Mouse (Mus musculus) heart, adult 2 months (tissue): ENCODE measurements around the gene Odf3l1. TPM values are rescaled to one million over a fixed set of nuclear protein-coding genes. Genes with fewer than 3 reads are reported as not detected.

Experiments used
- DNase-seq, 2 experiments: peaks; one replicate each; pipeline ENCODE4 v3.0.0; 2021
- H3K27ac ChIP-seq: fragments of 200-600 bp; 2 replicates; pipeline ENCODE4 v1.8.1; 2022
- H3K27me3 ChIP-seq: fragments of 200-500 bp; 2 replicates; pipeline ENCODE4 v1.6.1; 2012; ENCODE audit warnings: mild to moderate bottlenecking, low read length, inconsistent platforms, mixed read lengths; ENCODE audit not compliant: control insufficient read depth, insufficient read depth
- H3K36me3 ChIP-seq: fragments of 200-500 bp; 2 replicates; pipeline ENCODE4 v1.6.1; 2012; ENCODE audit warnings: low read length, inconsistent platforms; ENCODE audit not compliant: control insufficient read depth, insufficient read depth
- H3K4me1 ChIP-seq: fragments of 200-500 bp; 2 replicates; pipeline ENCODE4 v1.6.1; 2011; ENCODE audit warnings: low read length; ENCODE audit not compliant: control insufficient read depth, insufficient read depth
- H3K4me3 ChIP-seq: fragments of 200-600 bp; 2 replicates; pipeline ENCODE4 v1.8.1; 2022
- H3K79me2 ChIP-seq: fragments of 200-500 bp; replicated peaks from 2 replicates; pipeline ENCODE4 v1.6.1; 2012; ENCODE audit warnings: mild to moderate bottlenecking, inconsistent platforms, low read length, moderate library complexity, mixed read lengths; ENCODE audit not compliant: control insufficient read depth, insufficient read depth
- H3K9ac ChIP-seq: fragments of 200-500 bp; 2 replicates; pipeline ENCODE4 v1.6.1; 2012; ENCODE audit warnings: low read depth, mild to moderate bottlenecking, control low read depth, inconsistent platforms, low read length, mixed read lengths
- CTCF ChIP-seq: fragments of 200-600 bp; IDR thresholded peaks from 2 replicates; pipeline ENCODE4 v1.8.1; 2022; ENCODE audit warnings: antibody characterized with exemption, mild to moderate bottlenecking, moderate library complexity
- EP300 ChIP-seq: fragments of 200-500 bp; IDR thresholded peaks from 2 replicates; pipeline ENCODE4 v1.6.1; 2011; ENCODE audit warnings: low read depth, low read length, control low read depth; ENCODE audit not compliant: insufficient read depth
- POLR2A ChIP-seq: fragments of 200-500 bp; IDR thresholded peaks from 2 replicates; pipeline ENCODE4 v1.6.1; 2011; ENCODE audit warnings: mild to moderate bottlenecking, low read depth, low read length, control low read depth; ENCODE audit not compliant: insufficient read depth
- WGBS: fragments of 180-500 bp; shearing (Covaris S2); methylation state at CpG from one replicate; pipeline ENCODE4 v1.1.7; 2018; 5-methylcytosine and 5-hydroxymethylcytosine counted together
- intact Hi-C: fragments of 180-260 bp; cut with DNase I; formaldehyde crosslinking; loops from one replicate; pipeline ENCODE4 v1.15.1; 2025
- polyA plus RNA-seq: library from polyadenylated mRNA; depleted of rRNA; stranded (reverse); fragments of >200 nt; gene quantifications from 2 replicates; pipeline ENCODE4 v1.2.3, GENCODE M21; 2012
- total RNA-seq, 2 experiments: library from RNA; stranded (reverse); gene quantifications; 2 replicates each; pipeline ENCODE4 v1.2.3; 2021

The Odf3l1 gene
- total and polyA plus RNA-seq, 3 experiments = 1.5 TPM; not detected in 2

DNA sequence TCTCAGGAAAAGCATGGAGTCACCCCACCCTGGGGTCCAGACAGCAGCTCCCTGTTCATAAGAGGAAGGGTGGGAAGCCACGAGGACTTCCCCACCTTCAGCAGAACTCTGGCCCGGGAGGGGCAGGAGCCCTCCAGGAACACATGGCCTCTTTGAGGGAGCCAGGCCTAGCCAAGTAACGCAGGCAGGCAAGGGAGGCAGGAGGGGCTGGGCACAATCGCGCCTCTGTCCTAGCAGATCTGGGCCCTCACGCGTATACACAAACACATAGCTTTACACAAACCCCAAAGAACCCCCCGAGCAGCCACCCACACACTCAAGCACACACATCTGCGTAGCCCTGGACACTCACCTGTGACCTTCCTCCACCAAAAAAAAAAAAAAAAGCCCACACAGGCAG is 16.3 kb upstream of the Odf3l1 start:
- no peak overlapping the region for H3K4me3 ChIP-seq
- TF ChIP-seq CTCF = no peak
- TF ChIP-seq EP300 = no peak
- no peak for TF ChIP-seq POLR2A
- intact Hi-C loops = no loop called here
- DNase-seq = no peak
- 67% methylated on average over 9 of the region's 9 CpGs for WGBS
- H3K9ac ChIP-seq = no peak overlapping the region
- no peaks in the 10 kb centered on the region for H3K36me3 ChIP-seq
- no peaks in the 10 kb centered on the region for H3K79me2 ChIP-seq
- peaks cover 10% of the 10 kb centered on the region for H3K4me1 ChIP-seq
- no peaks in the 10 kb centered on the region for H3K27me3 ChIP-seq
- peak overlapping the region; percentile 20 for H3K27ac ChIP-seq

DNA sequence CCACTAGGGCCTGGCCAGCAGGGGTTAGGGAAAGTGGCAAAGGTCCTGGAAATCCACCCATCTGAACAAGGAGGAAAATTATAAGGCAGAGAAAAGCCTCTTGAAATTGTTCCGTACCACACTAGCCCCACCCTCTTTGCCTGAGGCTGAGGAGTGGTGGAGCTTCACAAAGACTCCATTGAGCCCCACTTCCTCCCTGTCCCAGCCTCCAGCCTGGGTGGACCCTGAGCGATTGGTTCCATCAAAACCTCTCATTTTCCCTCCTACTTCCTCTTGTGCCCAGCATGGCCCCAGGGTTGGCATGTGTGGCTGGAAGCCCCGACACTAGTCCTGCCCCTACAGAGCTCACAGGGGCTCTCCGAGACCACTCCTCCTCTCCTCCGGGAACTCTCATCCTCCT is 12.8 kb upstream of the Odf3l1 start:
- Histone ChIP-seq H3K27ac (no peak overlapping the region), H3K4me3 (no peak overlapping the region), H3K4me1 (peaks cover 7% of the 10 kb centered on the region), H3K79me2 (no peaks in the 10 kb centered on the region), H3K9ac (no peak overlapping the region), H3K27me3 (no peaks in the 10 kb centered on the region), H3K36me3 (no peaks in the 10 kb centered on the region)
- TF ChIP-seq POLR2A (no peak), CTCF (no peak), EP300 (no peak)
- WGBS = 83% methylated on average over 5 of the region's 5 CpGs
- no peak for DNase-seq
- intact Hi-C loops = no loop called here

DNA sequence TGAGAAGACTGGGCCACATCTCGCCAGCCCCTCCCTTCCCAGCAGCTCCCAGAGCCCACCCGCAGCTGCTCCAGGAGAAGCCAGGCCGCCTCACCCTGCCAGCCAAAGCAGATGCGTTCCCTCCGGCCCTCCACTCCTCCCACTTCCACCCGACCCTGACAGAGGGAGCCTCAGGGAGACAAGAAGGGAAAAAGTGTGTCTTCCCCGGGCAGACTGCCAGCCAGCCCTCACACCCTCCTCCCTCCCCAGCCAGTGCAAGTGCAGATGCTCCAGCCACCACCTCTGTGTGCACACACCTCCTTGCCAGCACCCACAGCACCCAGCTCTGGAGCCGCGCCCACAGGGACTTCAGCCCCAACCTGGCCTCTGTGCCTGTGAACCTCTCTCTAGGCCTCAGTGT is 12.3 kb upstream of the Odf3l1 start:
- DNase-seq = no peak
- H3K36me3 ChIP-seq = no peaks in the 10 kb centered on the region
- intact Hi-C loops = no loop called here
- no peaks in the 10 kb centered on the region for H3K79me2 ChIP-seq
- H3K27me3 ChIP-seq = no peaks in the 10 kb centered on the region
- 45% methylated on average over 9 of the region's 9 CpGs for WGBS
- TF ChIP-seq EP300 (no peak), POLR2A (no peak), CTCF (no peak)
- H3K4me3 ChIP-seq = no peak overlapping the region
- no peak overlapping the region for H3K9ac ChIP-seq
- H3K27ac ChIP-seq = no peak overlapping the region; the same call in 1 of the 2 replicates
- H3K4me1 ChIP-seq = peaks cover 7% of the 10 kb centered on the region

DNA sequence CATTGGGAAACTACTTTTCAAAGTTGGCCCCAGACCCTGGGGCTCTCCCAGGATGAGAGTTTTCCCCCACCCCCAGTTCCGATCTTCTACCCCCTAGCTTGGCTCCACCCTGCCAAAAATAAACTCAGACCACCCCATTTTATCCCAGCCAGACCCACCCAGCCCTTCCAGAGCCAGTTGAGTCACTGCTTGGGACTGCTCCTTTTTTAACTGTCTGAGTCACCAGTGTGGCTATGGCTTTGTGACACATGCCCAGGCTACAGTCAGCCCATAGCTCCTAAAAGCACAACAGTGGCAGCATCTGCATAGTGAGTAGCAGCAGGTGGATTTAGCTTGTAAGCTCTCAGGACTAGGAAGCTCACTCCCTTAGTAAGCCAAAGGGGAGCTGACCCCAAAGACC is 8.6 kb upstream of the Odf3l1 start:
- no peak for TF ChIP-seq EP300
- TF ChIP-seq POLR2A = no peak
- no peak for TF ChIP-seq CTCF
- intact Hi-C loops = no loop called here
- no peak overlapping the region for H3K9ac ChIP-seq

DNA sequence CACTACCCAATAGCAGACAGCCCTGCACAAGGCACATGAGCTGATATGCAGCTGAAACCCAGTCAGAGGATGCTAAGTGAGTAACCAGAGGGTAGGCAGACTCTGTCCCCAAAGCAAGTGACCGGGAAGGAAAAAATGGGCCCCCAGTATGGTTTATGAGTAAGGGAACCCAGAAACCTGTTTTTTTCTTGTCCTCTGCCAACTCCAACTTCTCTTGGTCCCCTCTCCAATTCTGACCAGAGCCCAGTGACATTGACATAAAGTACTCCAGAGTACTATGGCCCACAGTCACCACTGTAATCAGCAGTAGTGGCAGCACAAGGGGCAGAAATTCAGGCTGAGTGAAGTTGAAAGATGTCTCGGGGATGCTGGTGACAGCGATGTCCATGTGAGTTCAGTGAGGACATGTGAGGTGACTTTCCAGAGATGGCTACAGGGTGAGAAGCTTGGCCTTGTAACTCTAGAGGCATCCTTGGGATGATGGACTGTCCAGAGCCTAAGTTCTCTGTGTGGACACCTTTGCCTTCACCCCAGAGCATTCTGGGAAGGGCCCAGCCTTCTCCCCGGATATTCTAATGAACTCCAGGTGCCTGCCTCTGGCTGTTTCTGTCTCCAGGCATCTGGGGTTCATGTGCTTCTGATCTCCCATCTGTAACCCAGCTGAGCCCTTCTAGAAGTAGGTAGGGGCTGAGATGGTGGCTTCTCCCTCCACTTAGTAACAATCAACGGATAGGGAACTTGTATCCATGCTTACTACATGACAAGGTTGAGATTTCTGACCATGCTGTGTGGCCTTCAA is 7.8 kb upstream of the Odf3l1 start:
- H3K4me3 ChIP-seq = no peak overlapping the region
- TF ChIP-seq POLR2A = no peak
- TF ChIP-seq CTCF = no peak
- TF ChIP-seq EP300 = no peak
- H3K36me3 ChIP-seq = no peaks in the 10 kb centered on the region
- H3K27ac ChIP-seq = peak overlapping the region; percentile 70
- no peaks in the 10 kb centered on the region for H3K27me3 ChIP-seq
- H3K4me1 ChIP-seq = peaks cover 11% of the 10 kb centered on the region
- 67% methylated on average over 5 of the region's 5 CpGs for WGBS
- DNase-seq = no peak
- intact Hi-C loops = no loop called here
- H3K9ac ChIP-seq = peak overlapping the region; percentile 20; the same call in 1 of the 2 replicates
- H3K79me2 ChIP-seq = no peaks in the 10 kb centered on the region

More for the DNA sequence above, 8.6 kb upstream of the Odf3l1 start:
- Histone ChIP-seq H3K4me1 (peaks cover 11% of the 10 kb centered on the region), H3K36me3 (no peaks in the 10 kb centered on the region), H3K27me3 (no peaks in the 10 kb centered on the region), H3K79me2 (no peaks in the 10 kb centered on the region), H3K27ac (peak overlapping the region; percentile 70), H3K4me3 (no peak overlapping the region)
- no peak for DNase-seq
- WGBS = 71% methylated on average over 1 of the region's 1 CpGs

DNA sequence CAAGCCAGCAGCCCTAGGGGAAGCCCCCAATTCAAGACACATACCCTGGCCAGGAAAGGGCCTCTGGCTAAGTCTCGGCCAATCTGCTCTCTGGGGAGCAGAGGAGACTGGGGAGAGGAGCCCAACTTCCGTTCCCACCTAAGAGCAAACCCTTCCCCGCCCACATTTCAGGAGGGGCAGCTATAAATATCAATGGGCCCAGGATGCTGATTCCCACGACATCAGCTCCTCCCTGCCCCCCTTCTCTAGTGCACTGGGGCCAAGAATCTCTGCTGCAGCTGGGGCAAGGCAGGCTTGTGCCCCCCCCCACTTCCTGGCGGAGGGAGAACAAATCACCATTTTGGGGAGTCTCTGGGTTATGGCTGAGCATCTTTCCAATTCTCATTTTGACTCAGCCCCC is 6.7 kb upstream of the Odf3l1 start:
- DNase-seq = peak; percentile 61 to 75
- Histone ChIP-seq H3K9ac (peak overlapping the region; percentile 25; the same call in 1 of the 2 replicates), H3K79me2 (no peaks in the 10 kb centered on the region), H3K27me3 (no peaks in the 10 kb centered on the region), H3K4me3 (no peak overlapping the region), H3K27ac (peak overlapping the region; percentile 70), H3K36me3 (no peaks in the 10 kb centered on the region), H3K4me1 (peaks cover 11% of the 10 kb centered on the region)
- TF ChIP-seq CTCF = no peak
- peak; percentile 31; the same call in 1 of the 2 replicates for TF ChIP-seq POLR2A
- no peak for TF ChIP-seq EP300
- 9% methylated on average over 5 of the region's 5 CpGs for WGBS
- intact Hi-C loops = no loop called here
